Mouse (Mus musculus) embryonic facial prominence, embryonic 11.5 days (tissue): Measurements from ENCODE around the gene Stx1a. TPM values are rescaled to one million over a fixed set of nuclear protein-coding genes. Genes with fewer than 3 reads are reported as not detected.

Experiments used
- ATAC-seq: fragments of 200-750 bp; cut with Nextera tagmentation; replicated peaks from 2 replicates; pipeline ENCODE4 v1.8.0; 2017; ENCODE audit warnings: low read depth; ENCODE audit not compliant: insufficient number of reproducible peaks, low FRiP score, low TSS enrichment
- DNase-seq: peaks from one replicate; pipeline ENCODE4 v3.0.0-alpha.2; 2015; ENCODE audit warnings: low spot score
- H3K27ac ChIP-seq: fragments of 300-500 bp; sonication (generic); replicated peaks from 2 replicates; pipeline ENCODE4 v1.5.1; 2014; ENCODE audit warnings: mild to moderate bottlenecking, low read depth, low read length, control low read depth
- H3K27me3 ChIP-seq: fragments of 300-500 bp; sonication (generic); 2 replicates; pipeline ENCODE4 v1.6.1; 2014; ENCODE audit warnings: mild to moderate bottlenecking, low read length, moderate library complexity, mixed read lengths; ENCODE audit not compliant: control insufficient read depth, insufficient read depth
- H3K36me3 ChIP-seq: fragments of 300-500 bp; sonication (generic); replicated peaks from 2 replicates; pipeline ENCODE4 v1.6.1; 2014; ENCODE audit warnings: low read depth, mild to moderate bottlenecking, low read length, moderate library complexity, mixed read lengths; ENCODE audit not compliant: control insufficient read depth, insufficient read depth
- H3K4me1 ChIP-seq: fragments of 300-500 bp; sonication (generic); 2 replicates; pipeline ENCODE4 v1.6.1; 2014; ENCODE audit warnings: low read length, mixed read lengths; ENCODE audit not compliant: control insufficient read depth, insufficient read depth
- H3K4me2 ChIP-seq: fragments of 300-500 bp; sonication (generic); 2 replicates; pipeline ENCODE4 v1.6.1; 2014; ENCODE audit warnings: low read depth, mild to moderate bottlenecking, control low read depth, low read length, moderate library complexity
- H3K4me3 ChIP-seq: fragments of 300-500 bp; sonication (generic); 2 replicates; pipeline ENCODE4 v1.5.1; 2014; ENCODE audit warnings: low read depth, low read length, control low read depth
- H3K9ac ChIP-seq: fragments of 300-500 bp; sonication (generic); replicated peaks from 2 replicates; pipeline ENCODE4 v1.6.1; 2014; ENCODE audit warnings: mild to moderate bottlenecking, control low read depth, low read length
- H3K9me3 ChIP-seq: fragments of 300-500 bp; sonication (generic); replicated peaks from 2 replicates; pipeline ENCODE4 v1.6.1; 2016; ENCODE audit warnings: mild to moderate bottlenecking, low read length, inconsistent platforms, mixed read lengths; ENCODE audit not compliant: control insufficient read depth
- WGBS: fragments of 180-500 bp; shearing (Covaris S2); extraction: QIAGEN DNeasy Blood & Tissue Kit; methylation state at CpG from one replicate; pipeline ENCODE4 v1.1.7; 2014; 5-methylcytosine and 5-hydroxymethylcytosine counted together
- polyA plus RNA-seq: library from polyadenylated mRNA; unstranded; fragments of >200 nt; fragmentation: Nextera tagmentation; extraction: Ambion mirVana; gene quantifications from 2 replicates; pipeline ENCODE4 v1.2.1, GENCODE M21; 2014

Stx1a gene
- polyA plus RNA-seq, 1 experiment from 2014 or later: 14.2 TPM

DNA sequence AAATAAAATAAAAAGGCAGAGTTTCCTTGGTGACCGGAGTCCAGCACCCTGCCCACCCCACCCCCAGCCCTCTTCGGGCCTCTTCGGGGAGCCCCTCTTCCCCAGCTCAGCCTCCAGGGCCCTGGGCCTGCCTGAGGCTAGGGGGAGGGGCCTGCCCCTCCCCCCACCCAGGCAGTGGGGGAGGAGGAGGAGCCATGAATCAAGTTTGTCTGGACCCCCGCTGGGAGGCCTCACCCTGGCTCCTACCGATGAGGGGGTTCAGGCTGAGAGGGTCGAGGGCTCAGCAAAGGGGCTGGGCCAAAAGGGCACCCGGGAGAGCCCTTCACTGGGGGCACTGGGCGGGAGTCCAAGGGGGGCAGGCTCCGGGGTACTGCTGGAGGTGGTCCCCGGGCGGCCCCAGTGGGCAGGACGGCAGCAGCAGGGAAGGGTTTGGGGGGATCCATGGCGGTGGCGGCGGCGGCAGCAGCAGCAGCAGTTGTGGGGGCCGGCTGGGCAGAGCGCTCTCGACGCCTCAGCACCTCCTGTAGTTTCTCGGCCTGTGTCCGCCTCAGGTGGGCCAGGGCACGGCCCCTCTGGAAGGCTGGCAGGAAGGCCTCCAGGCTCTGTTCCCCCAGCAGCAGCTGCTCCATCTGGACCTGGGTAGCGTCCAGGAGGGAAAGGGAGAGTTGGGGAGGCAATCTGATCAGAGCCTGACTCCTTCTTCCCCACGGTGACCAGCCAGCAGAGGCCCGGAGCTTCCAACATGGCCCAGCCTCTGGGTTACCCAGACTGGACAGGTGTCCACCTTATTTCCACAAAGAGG, 50.3 kb downstream of the Stx1a start:
- Histone ChIP-seq H3K9me3 (no peaks in the 10 kb centered on the region), H3K9ac (peak overlapping the region; percentile 32), H3K4me1 (peaks cover 9% of the 10 kb centered on the region), H3K36me3 (peaks cover 5% of the 10 kb centered on the region), H3K4me2 (peak overlapping the region; percentile 27), H3K27me3 (no peaks in the 10 kb centered on the region), H3K27ac (peak overlapping the region; percentile 47; the same call in 1 of the 2 replicates), H3K4me3 (no peak overlapping the region)
- 19% methylated on average over 21 of the region's 26 CpGs for WGBS
- DNase-seq (no peak), ATAC-seq (no peak)

DNA sequence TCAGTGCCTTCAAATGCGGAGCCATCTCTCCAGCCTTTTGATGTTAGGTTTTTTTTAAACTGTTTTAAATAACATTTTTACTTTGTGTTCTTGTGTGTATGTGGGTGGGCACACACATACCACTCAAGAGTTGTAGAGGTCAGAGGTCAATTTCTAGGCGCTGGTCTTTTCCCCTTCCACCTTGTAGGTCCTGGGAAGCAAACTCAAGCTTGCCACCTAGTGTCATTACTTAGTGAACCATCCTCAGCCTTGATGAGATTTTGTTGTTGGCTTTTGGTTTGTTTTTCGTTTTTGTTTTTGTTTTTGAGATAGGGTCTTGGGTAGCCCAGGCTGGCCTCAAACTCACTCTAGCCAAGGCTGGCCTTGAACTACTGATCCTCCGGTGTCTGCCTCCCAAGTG, 52.4 kb downstream of the Stx1a start:
- H3K9me3 ChIP-seq: no peaks in the 10 kb centered on the region
- 66% methylated on average over 4 of the region's 4 CpGs for WGBS
- H3K4me1 ChIP-seq: peaks cover 9% of the 10 kb centered on the region
- H3K4me2 ChIP-seq: no peak overlapping the region
- ATAC-seq: no peak
- DNase-seq: no peak
- H3K27me3 ChIP-seq: no peaks in the 10 kb centered on the region
- no peak overlapping the region for H3K27ac ChIP-seq
- no peak overlapping the region for H3K4me3 ChIP-seq
- H3K9ac ChIP-seq: no peak overlapping the region
- H3K36me3 ChIP-seq: peaks cover 5% of the 10 kb centered on the region

DNA sequence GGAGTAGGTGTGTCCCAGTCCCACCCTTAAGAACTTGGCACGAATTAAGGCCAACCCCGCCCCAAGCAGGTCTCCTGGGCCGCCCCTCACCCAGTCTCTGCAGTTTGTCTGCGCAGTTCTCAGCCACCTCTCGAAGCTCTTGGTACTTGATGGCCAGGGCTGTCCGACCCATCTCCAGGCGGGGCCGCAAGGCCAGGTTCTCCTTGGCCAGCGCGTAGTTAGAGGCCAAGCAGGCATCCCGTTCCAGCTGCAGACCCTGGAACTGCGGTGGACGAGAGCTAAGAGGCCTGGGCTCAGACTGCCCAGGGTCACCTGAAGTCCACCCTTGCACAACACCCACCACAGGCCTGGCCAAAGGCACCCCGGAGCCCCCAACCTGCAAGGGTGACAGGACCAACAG, 53.1 kb downstream of the Stx1a start:
- no peak for DNase-seq
- no peak overlapping the region for H3K4me3 ChIP-seq

DNA sequence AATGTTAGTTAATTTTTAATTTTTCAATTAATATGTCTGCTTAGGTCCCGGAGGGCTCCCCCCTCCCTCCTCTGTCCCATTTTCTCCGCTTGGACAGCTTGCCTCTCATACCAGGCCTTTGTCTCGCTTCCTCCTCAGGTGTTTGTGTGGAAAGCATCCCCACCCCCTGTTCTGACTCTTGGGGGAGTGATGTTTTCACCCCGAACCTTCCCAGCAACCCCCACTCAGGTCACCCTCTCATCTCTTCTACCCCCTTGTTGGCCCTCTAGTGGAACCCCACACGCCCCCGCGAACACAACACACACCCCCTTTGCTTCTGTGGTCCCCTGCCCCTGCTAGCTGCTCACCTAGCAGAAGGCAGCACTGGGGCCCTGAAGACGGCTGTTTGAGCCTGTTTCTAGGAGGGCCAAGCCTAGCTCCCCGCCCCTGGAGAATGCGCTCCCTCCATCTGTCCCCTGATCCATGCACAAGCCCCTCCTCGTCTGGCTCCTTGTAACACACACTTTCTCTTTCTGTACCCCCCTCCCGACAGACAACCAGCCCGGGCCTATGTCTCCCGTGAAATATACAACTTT, 53.7 kb downstream of the Stx1a start:
- Histone ChIP-seq H3K4me3 (peak overlapping the region; percentile 97), H3K27me3 (no peaks in the 10 kb centered on the region), H3K27ac (no peak overlapping the region; the same call in 1 of the 2 replicates), H3K36me3 (peaks cover 5% of the 10 kb centered on the region), H3K4me2 (peak overlapping the region; percentile 73), H3K4me1 (peaks cover 9% of the 10 kb centered on the region), H3K9ac (peak overlapping the region; percentile 98), H3K9me3 (no peaks in the 10 kb centered on the region)
- ATAC-seq: peak; percentile 57
- peak; percentile 61 for DNase-seq
- 23% methylated on average over 14 of the region's 14 CpGs for WGBS

More for the DNA sequence above, 53.1 kb downstream of the Stx1a start:
- WGBS: 88% methylated on average over 14 of the region's 14 CpGs
- Histone ChIP-seq H3K4me1 (peaks cover 9% of the 10 kb centered on the region), H3K9ac (0 out of 2 replicates have a peak overlapping the region, but pooled peaks have one; percentile 32), H3K4me2 (no peak overlapping the region), H3K27me3 (no peaks in the 10 kb centered on the region), H3K36me3 (peaks cover 5% of the 10 kb centered on the region), H3K27ac (no peak overlapping the region), H3K9me3 (no peaks in the 10 kb centered on the region)
- no peak for ATAC-seq

DNA sequence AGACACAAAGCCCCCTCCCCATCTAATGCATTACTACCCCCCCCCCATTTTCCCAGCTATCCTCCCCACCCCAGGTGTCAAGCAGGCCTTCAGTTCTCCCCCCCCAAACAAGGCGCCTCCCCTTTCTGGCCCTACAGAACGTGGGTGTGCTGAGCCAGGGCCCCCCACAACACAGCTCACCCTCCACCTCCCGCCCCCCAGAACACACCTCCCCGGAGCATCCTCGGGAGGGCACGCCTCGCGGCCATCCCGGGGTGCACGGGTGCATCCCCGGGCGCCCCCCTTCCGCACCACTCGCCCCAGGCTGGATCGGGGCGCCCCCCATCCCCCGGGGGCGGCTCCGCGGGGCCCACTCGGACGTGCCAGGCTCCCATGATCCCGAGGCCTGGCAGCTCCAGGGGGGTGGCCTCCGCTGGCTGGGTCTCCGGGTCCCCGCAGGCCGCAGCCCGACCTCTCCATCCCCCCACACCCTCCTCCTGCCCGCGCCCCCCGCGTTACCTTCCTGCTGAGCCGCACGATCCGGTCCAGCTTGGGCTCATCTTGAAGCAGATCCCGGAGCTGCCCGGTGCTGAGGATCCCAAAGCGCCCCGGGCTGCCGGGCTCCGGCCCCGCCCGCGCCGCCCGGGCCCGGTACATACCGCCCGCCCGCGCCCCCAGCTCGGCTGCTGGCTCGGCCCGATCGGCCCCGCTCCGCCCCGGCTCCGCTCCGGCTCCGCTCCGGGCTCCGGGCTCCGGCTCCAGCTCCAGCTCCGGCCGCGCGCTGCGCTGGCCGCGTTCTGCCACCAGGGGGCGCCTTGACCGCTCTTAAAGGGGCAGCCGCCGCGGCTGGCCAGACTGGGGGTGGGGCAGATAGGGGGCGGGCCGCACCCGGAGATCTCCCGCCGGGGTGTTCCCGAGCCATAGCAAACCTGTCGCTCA, 54.5 kb downstream of the Stx1a start, which contains the start of gene Vps37d:
Vps37d (minus strand) TSS at position 703 of the 918 bp plus-strand sequence.
- Histone ChIP-seq H3K36me3 (no peaks in the 10 kb centered on the region; the same call in 1 of the 2 replicates), H3K9me3 (no peaks in the 10 kb centered on the region), H3K27me3 (no peaks in the 10 kb centered on the region), H3K4me3 (peak within 1 kb of the TSS; percentile 97), H3K9ac (peak within 1 kb of the TSS; percentile 98), H3K4me2 (peak within 1 kb of the TSS; percentile 73), H3K27ac (peak within 1 kb of the TSS; percentile 84), H3K4me1 (peaks cover 9% of the 10 kb centered on the region)
- peak; percentile 82 for ATAC-seq
- WGBS: under 1% methylated on average over 56 of the region's 83 CpGs
- DNase-seq: peak; percentile 94

DNA sequence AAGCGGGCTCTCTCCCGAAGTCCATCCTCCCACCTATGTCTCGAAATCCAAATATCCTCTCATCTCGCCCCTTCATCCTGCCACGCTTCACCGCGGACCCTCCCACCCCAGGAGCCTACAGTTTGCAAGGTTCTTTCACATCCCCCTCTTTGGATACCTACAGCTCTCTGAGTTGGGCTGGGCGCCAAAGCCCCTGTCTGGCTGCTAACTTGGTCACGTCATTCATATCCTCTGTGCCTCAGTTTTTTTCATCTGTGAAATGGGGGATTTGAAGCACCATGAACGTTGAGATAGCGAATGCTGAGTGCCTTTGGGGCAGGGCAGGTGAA, 55.2 kb downstream of the Stx1a start:
- ATAC-seq (no peak; the same call in 1 of the 2 replicates), DNase-seq (no peak)
- Histone ChIP-seq H3K4me2 (peak overlapping the region; percentile 73), H3K4me1 (peaks cover 3% of the 10 kb centered on the region; the same call in 1 of the 2 replicates), H3K27ac (no peak overlapping the region), H3K4me3 (peak overlapping the region; percentile 97), H3K27me3 (no peaks in the 10 kb centered on the region), H3K36me3 (no peaks in the 10 kb centered on the region), H3K9me3 (no peaks in the 10 kb centered on the region), H3K9ac (peak overlapping the region; percentile 98)
- WGBS: 1% methylated on average over 11 of the region's 11 CpGs

DNA sequence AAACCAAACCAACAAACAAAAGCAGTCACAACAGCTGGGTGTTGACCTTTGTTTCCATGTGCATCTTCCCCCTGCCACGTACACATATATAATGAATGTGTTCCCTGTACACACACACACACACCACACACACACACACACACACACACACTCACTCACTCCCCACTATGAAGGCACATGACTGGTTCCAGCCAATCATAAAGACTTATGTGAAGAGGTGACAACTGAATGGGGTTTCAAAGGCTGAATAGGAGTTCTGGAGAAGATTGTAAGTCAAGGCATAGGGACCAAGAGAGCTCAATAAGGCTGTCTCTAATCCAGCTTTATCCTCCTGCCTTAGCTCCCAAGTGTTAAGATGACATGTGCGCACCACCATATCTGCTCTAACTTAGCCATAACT, 56.3 kb downstream of the Stx1a start:
- Histone ChIP-seq H3K9ac (no peak overlapping the region), H3K27me3 (no peaks in the 10 kb centered on the region), H3K4me1 (no peaks in the 10 kb centered on the region), H3K9me3 (no peaks in the 10 kb centered on the region), H3K27ac (no peak overlapping the region), H3K36me3 (no peaks in the 10 kb centered on the region), H3K4me3 (no peak overlapping the region), H3K4me2 (no peak overlapping the region)
- 92% methylated on average over 2 of the region's 2 CpGs for WGBS
- ATAC-seq (no peak), DNase-seq (no peak)
